Mouse (Mus musculus) liver, postnatal 0 days (tissue): Measurements from ENCODE around the gene Nat8f7. TPM values are rescaled to one million over a fixed set of nuclear protein-coding genes. Genes with fewer than 3 reads are reported as not detected.
"Not testable (repeated sequence)": the region's sequence is repeated elsewhere in the genome, so short reads cannot be mapped to it uniquely, and the experiment has no call there.

Experiments
- ATAC-seq: fragments of 200-750 bp; cut with Nextera tagmentation; 2 replicates; pipeline ENCODE4 v1.8.0; 2017; ENCODE audit warnings: mild to moderate bottlenecking, moderate library complexity
- DNase-seq: peaks from one replicate; pipeline ENCODE4 v3.0.0-alpha.2; 2016
- H3K27ac ChIP-seq: fragments of 300-500 bp; sonication (generic); 2 replicates; pipeline ENCODE4 v1.5.1; 2014; ENCODE audit warnings: antibody characterized with exemption, moderate library complexity, mild to moderate bottlenecking, low read depth
- H3K27me3 ChIP-seq: fragments of 300-500 bp; sonication (generic); 2 replicates; pipeline ENCODE4 v1.6.1; 2014; ENCODE audit warnings: low read length, control low read depth, mixed read lengths; ENCODE audit not compliant: insufficient read depth
- H3K36me3 ChIP-seq: fragments of 300-500 bp; sonication (generic); replicated peaks from 2 replicates; pipeline ENCODE4 v1.6.1; 2014; ENCODE audit warnings: mild to moderate bottlenecking, control low read depth, low read length, moderate library complexity, mixed read lengths; ENCODE audit not compliant: insufficient read depth
- H3K4me1 ChIP-seq: fragments of 300-500 bp; sonication (generic); 2 replicates; pipeline ENCODE4 v1.6.1; 2014; ENCODE audit warnings: antibody characterized with exemption, mild to moderate bottlenecking, control low read depth; ENCODE audit not compliant: insufficient read depth
- H3K4me2 ChIP-seq: fragments of 300-500 bp; sonication (generic); 2 replicates; pipeline ENCODE4 v1.6.1; 2014; ENCODE audit warnings: low read depth, mild to moderate bottlenecking, low read length, moderate library complexity, mixed read lengths
- H3K4me3 ChIP-seq: fragments of 300-500 bp; sonication (generic); 2 replicates; pipeline ENCODE4 v1.5.1; 2014; ENCODE audit warnings: low read depth, low read length
- H3K9ac ChIP-seq: fragments of 300-500 bp; sonication (generic); replicated peaks from 2 replicates; pipeline ENCODE4 v1.6.1; 2014; ENCODE audit warnings: mild to moderate bottlenecking, moderate library complexity
- H3K9me3 ChIP-seq: fragments of 300-500 bp; sonication (generic); 2 replicates; pipeline ENCODE4 v1.6.1; 2016; ENCODE audit warnings: mild to moderate bottlenecking, control low read depth, low read length, mixed read lengths
- WGBS: fragments of 180-500 bp; shearing (Covaris S2); extraction: QIAGEN DNeasy Blood & Tissue Kit; methylation state at CpG from one replicate; pipeline ENCODE4 v1.1.7; 2014; ENCODE audit not compliant: insufficient replicate concordance; 5-methylcytosine and 5-hydroxymethylcytosine counted together
- microRNA-seq: library from miRNA; unstranded; fragments of <30 nt; microRNA quantifications from one replicate; pipeline ENCODE4, GENCODE M21; 2016
- polyA plus RNA-seq: library from polyadenylated mRNA; unstranded; fragments of >200 nt; fragmentation: Nextera tagmentation; extraction: Ambion mirVana; gene quantifications from 2 replicates; pipeline ENCODE4 v1.2.1, GENCODE M21; 2015

Nat8f7 gene
- not detected in 2 replicates for polyA plus RNA-seq

GRCm38 (mm10) chr6:85713105-85713504 is at the start of gene Nat8f7:
Gene Nat8f7, minus strand, starts transcription at chr6:85713205.
- not testable (repeated sequence) for H3K36me3 ChIP-seq, H3K9me3 ChIP-seq, DNase-seq, H3K27ac ChIP-seq, H3K4me3 ChIP-seq, H3K4me1 ChIP-seq, H3K4me2 ChIP-seq, ATAC-seq, H3K9ac ChIP-seq, H3K27me3 ChIP-seq
- 78% methylated on average over 9 of the region's 10 CpGs for WGBS

GRCm38 (mm10) chr6:85762678-85763077 is 49.7 kb upstream of the Nat8f7 start:
- H3K4me1 ChIP-seq, H3K27ac ChIP-seq, H3K9ac ChIP-seq, ATAC-seq, H3K36me3 ChIP-seq, DNase-seq, H3K9me3 ChIP-seq, H3K27me3 ChIP-seq, H3K4me2 ChIP-seq, H3K4me3 ChIP-seq: not testable (repeated sequence)
- WGBS, result 76% methylated on average over 1 of the region's 2 CpGs

GRCm38 (mm10) chr6:85755705-85756249 is 42.8 kb upstream of the Nat8f7 start:
- not testable (repeated sequence) for H3K4me1 ChIP-seq, H3K4me2 ChIP-seq, H3K9ac ChIP-seq, H3K4me3 ChIP-seq, H3K36me3 ChIP-seq, H3K9me3 ChIP-seq, H3K27ac ChIP-seq, DNase-seq, ATAC-seq, H3K27me3 ChIP-seq
- 47% methylated on average over 3 of the region's 6 CpGs for WGBS

GRCm38 (mm10) chr6:85709607-85710006 is 3.4 kb downstream of the Nat8f7 start:
- not testable (repeated sequence) for H3K9ac ChIP-seq, ATAC-seq
- WGBS, result 83% methylated on average over 1 of the region's 1 CpGs

GRCm38 (mm10) chr6:85709206-85709605 is 3.8 kb downstream of the Nat8f7 start:
- H3K4me2 ChIP-seq, DNase-seq, H3K27ac ChIP-seq, H3K27me3 ChIP-seq, H3K36me3 ChIP-seq, H3K4me1 ChIP-seq, H3K9ac ChIP-seq, H3K9me3 ChIP-seq, H3K4me3 ChIP-seq, ATAC-seq: not testable (repeated sequence)
- WGBS, result 69% methylated on average over 4 of the region's 5 CpGs

More at GRCm38 (mm10) chr6:85709607-85710006, 3.4 kb downstream of the Nat8f7 start:
- not testable (repeated sequence) for DNase-seq, H3K9me3 ChIP-seq, H3K27me3 ChIP-seq, H3K4me2 ChIP-seq, H3K36me3 ChIP-seq, H3K4me1 ChIP-seq, H3K27ac ChIP-seq, H3K4me3 ChIP-seq

GRCm38 (mm10) chr6:85701943-85702342 is 11.1 kb downstream of the Nat8f7 start:
- H3K9ac ChIP-seq, H3K4me3 ChIP-seq, H3K27me3 ChIP-seq, H3K4me2 ChIP-seq, H3K36me3 ChIP-seq, H3K27ac ChIP-seq, ATAC-seq, H3K9me3 ChIP-seq, DNase-seq, H3K4me1 ChIP-seq: not testable (repeated sequence)
- WGBS, result 75% methylated on average over 2 of the region's 4 CpGs

Small RNA genes within 50 kb of the gene (microRNA-seq; reads per million reads assigned to microRNA genes)
- not detected for gene Gm27317

Other genes with a start within 250 kb of the Nat8f7 start
- gene Fbxo41, start 210.2 kb downstream of the Nat8f7 start, polyA plus RNA-seq, result not detected in 2 replicates
- not detected in 2 replicates for gene Egr4, start 199.6 kb downstream of the Nat8f7 start, polyA plus RNA-seq
- 0.68 and 0.72 TPM in 2 replicates for gene Alms1, start 125.7 kb downstream of the Nat8f7 start, polyA plus RNA-seq
- not detected in 2 replicates for gene Nat8f3, start 52.5 kb upstream of the Nat8f7 start, polyA plus RNA-seq
- gene Nat8f6, start 107.7 kb upstream of the Nat8f7 start, polyA plus RNA-seq, result not detected in 2 replicates
- not detected in 2 replicates for gene Nat8f5, start 107.8 kb upstream of the Nat8f7 start, polyA plus RNA-seq
- not detected in 2 replicates for gene Nat8, start 118.9 kb upstream of the Nat8f7 start, polyA plus RNA-seq
- gene Nat8f2, start 156.0 kb upstream of the Nat8f7 start, polyA plus RNA-seq, result 1.3 and 1.7 TPM in 2 replicates
- 2.0 and 2.5 TPM in 2 replicates for gene Nat8f4, start 191.7 kb upstream of the Nat8f7 start, polyA plus RNA-seq
- 25.0 and 26.7 TPM in 2 replicates for gene Tprkb, start 198.7 kb upstream of the Nat8f7 start, polyA plus RNA-seq
- gene Nat8f1, start 202.5 kb upstream of the Nat8f7 start, polyA plus RNA-seq, result 37.4 and 38.1 TPM in 2 replicates
- 20.8 and 23.9 TPM in 2 replicates for gene Dusp11, start 248.5 kb upstream of the Nat8f7 start, polyA plus RNA-seq